Mouse (Mus musculus): ENCODE results near the gene Dph1. TPM values are rescaled to one million over a fixed set of nuclear protein-coding genes. Genes with fewer than 3 reads are reported as not detected.
"Not testable (repeated sequence)": the region's sequence is repeated elsewhere in the genome, so short reads cannot be mapped to it uniquely, and the experiment has no call there.

Dph1 gene
- polyA plus RNA-seq, 1 experiment from 2014 or later, result 14.0 TPM

- Histone ChIP-seq H3K9ac (peak overlapping the region; percentile 55), H3K27me3 (peaks cover 17% of the 10 kb centered on the region), H3K27ac (replicated peaks) (no peak overlapping the region), H3K4me2 (peak overlapping the region; percentile 92), H3K4me3 (peak overlapping the region; percentile 85), H3K9me3 (no peaks in the 10 kb centered on the region), H3K36me3 (no peaks in the 10 kb centered on the region), H3K4me1 (replicated peaks) (peaks cover 39% of the 10 kb centered on the region)
- peak; percentile 20 for ATAC-seq (ENCODE audit: low FRiP score, low read depth)
- under 1% methylated on average over 22 of the region's 22 CpGs for whole genome bisulfite sequencing
Observed at GRCm38 (mm10) chr11:75189713-75190370, 1.2 kb downstream of the Dph1 start.

GRCm38 (mm10) chr11:75184986-75185385, 6.1 kb downstream of the Dph1 start:
- Histone ChIP-seq H3K9me3 (no peaks in the 10 kb centered on the region), H3K36me3 (peaks cover 8% of the 10 kb centered on the region; the same call in 1 of the 2 replicates), H3K4me1 (replicated peaks) (peaks cover 14% of the 10 kb centered on the region), H3K27ac (replicated peaks) (no peak overlapping the region), H3K4me3 (no peak overlapping the region), H3K9ac (no peak overlapping the region), H3K27me3 (no peaks in the 10 kb centered on the region), H3K4me2 (no peak overlapping the region)
- no peak for ATAC-seq (ENCODE audit: low FRiP score, low read depth)
- WGBS, result 47% methylated on average over 2 of the region's 2 CpGs

- H3K4me2 ChIP-seq, result no peak overlapping the region
- no peak overlapping the region for H3K9ac ChIP-seq
- peaks cover 11% of the 10 kb centered on the region for H3K4me1 ChIP-seq (replicated peaks)
- ATAC-seq (ENCODE audit: low FRiP score, low read depth), result no peak
- no peak overlapping the region for H3K27ac ChIP-seq (replicated peaks)
- H3K36me3 ChIP-seq, result peaks cover 8% of the 10 kb centered on the region; the same call in 1 of the 2 replicates
- no peaks in the 10 kb centered on the region for H3K27me3 ChIP-seq
- no peaks in the 10 kb centered on the region for H3K9me3 ChIP-seq
- 88% methylated on average over 5 of the region's 5 CpGs for WGBS
- no peak overlapping the region for H3K4me3 ChIP-seq
Observed at GRCm38 (mm10) chr11:75184573-75184972, 6.5 kb downstream of the Dph1 start.

- Histone ChIP-seq H3K36me3 (peaks cover 8% of the 10 kb centered on the region; the same call in 1 of the 2 replicates), H3K9ac (no peak overlapping the region), H3K27me3 (no peaks in the 10 kb centered on the region), H3K27ac (replicated peaks) (no peak overlapping the region), H3K9me3 (no peaks in the 10 kb centered on the region), H3K4me3 (no peak overlapping the region), H3K4me1 (replicated peaks) (peaks cover 8% of the 10 kb centered on the region), H3K4me2 (no peak overlapping the region)
- 79% methylated on average over 2 of the region's 2 CpGs for WGBS
- ATAC-seq (ENCODE audit: low FRiP score, low read depth), result no peak
Observed at GRCm38 (mm10) chr11:75183917-75184570, 7.0 kb downstream of the Dph1 start.

GRCm38 (mm10) chr11:75178672-75179208, 12.3 kb downstream of the Dph1 start, which contains the start of gene Ovca2:
Gene Ovca2 (minus strand): TSS chr11:75178835.
- Histone ChIP-seq H3K36me3 (peaks cover 15% of the 10 kb centered on the region; the same call in 1 of the 2 replicates), H3K4me2 (peak within 1 kb of the TSS; percentile 81), H3K4me1 (replicated peaks) (peaks cover 22% of the 10 kb centered on the region), H3K9ac (peak within 1 kb of the TSS; percentile 64), H3K9me3 (no peaks in the 10 kb centered on the region), H3K4me3 (peak within 1 kb of the TSS; percentile 70), H3K27me3 (no peaks in the 10 kb centered on the region; the same call in 1 of the 2 replicates), H3K27ac (replicated peaks) (peak within 1 kb of the TSS; percentile 93)
- 0% methylated on average over 33 of the region's 33 CpGs for WGBS
- peak; percentile 95 for ATAC-seq (ENCODE audit: low FRiP score, low read depth)

- 59% methylated on average over 12 of the region's 12 CpGs for WGBS
- peaks cover 14% of the 10 kb centered on the region; the same call in 1 of the 2 replicates for H3K36me3 ChIP-seq
- no peaks in the 10 kb centered on the region; the same call in 1 of the 2 replicates for H3K27me3 ChIP-seq
- peak overlapping the region; percentile 81 for H3K4me2 ChIP-seq
- no peaks in the 10 kb centered on the region for H3K9me3 ChIP-seq
- H3K4me3 ChIP-seq, result peak overlapping the region; percentile 70
- H3K27ac ChIP-seq (replicated peaks), result peak overlapping the region; percentile 93
- H3K9ac ChIP-seq, result peak overlapping the region; percentile 64
- ATAC-seq (ENCODE audit: low FRiP score, low read depth), result no peak
- H3K4me1 ChIP-seq (replicated peaks), result peaks cover 27% of the 10 kb centered on the region
Observed at GRCm38 (mm10) chr11:75178011-75178410, 13.0 kb downstream of the Dph1 start.

- H3K4me3 ChIP-seq; H3K27me3 ChIP-seq; H3K27ac ChIP-seq (replicated peaks); H3K9ac ChIP-seq; H3K9me3 ChIP-seq; H3K36me3 ChIP-seq; ATAC-seq (ENCODE audit: low FRiP score, low read depth): not testable (repeated sequence)
- H3K4me2 ChIP-seq, result peak overlapping the region; percentile 75; the same call in 1 of the 2 replicates
- 74% methylated on average over 6 of the region's 6 CpGs for WGBS
- peaks cover 58% of the 10 kb centered on the region for H3K4me1 ChIP-seq (replicated peaks)
Observed at GRCm38 (mm10) chr11:75174574-75174973, 16.5 kb downstream of the Dph1 start.

GRCm38 (mm10) chr11:75173799-75174165, 17.3 kb downstream of the Dph1 start:
- H3K27me3 ChIP-seq, result peaks cover 5% of the 10 kb centered on the region; the same call in 1 of the 2 replicates
- peak overlapping the region; percentile 61 for H3K9ac ChIP-seq
- peaks cover 7% of the 10 kb centered on the region; the same call in 1 of the 2 replicates for H3K36me3 ChIP-seq
- peak overlapping the region; percentile 75 for H3K4me2 ChIP-seq
- peak overlapping the region; percentile 87 for H3K27ac ChIP-seq (replicated peaks)
- H3K9me3 ChIP-seq, result no peaks in the 10 kb centered on the region
- 2% methylated on average over 15 of the region's 15 CpGs for WGBS
- H3K4me3 ChIP-seq, result peak overlapping the region; percentile 79
- H3K4me1 ChIP-seq (replicated peaks), result peaks cover 63% of the 10 kb centered on the region
- ATAC-seq (ENCODE audit: low FRiP score, low read depth), result no peak

- peaks cover 68% of the 10 kb centered on the region for H3K4me1 ChIP-seq (replicated peaks)
- peak overlapping the region; percentile 87 for H3K27ac ChIP-seq (replicated peaks)
- WGBS, result under 1% methylated on average over 52 of the region's 71 CpGs
Observed at GRCm38 (mm10) chr11:75173095-75173798, 17.8 kb downstream of the Dph1 start.

GRCm38 (mm10) chr11:75172151-75173094, 18.6 kb downstream of the Dph1 start:
- H3K4me2 ChIP-seq, result peak overlapping the region; percentile 75
- H3K9me3 ChIP-seq, result no peaks in the 10 kb centered on the region
- peaks cover 7% of the 10 kb centered on the region; the same call in 1 of the 2 replicates for H3K36me3 ChIP-seq
- peak overlapping the region; percentile 87 for H3K27ac ChIP-seq (replicated peaks)
- peaks cover 68% of the 10 kb centered on the region for H3K4me1 ChIP-seq (replicated peaks)
- ATAC-seq (ENCODE audit: low FRiP score, low read depth), result no peak
- H3K9ac ChIP-seq, result peak overlapping the region; percentile 61
- H3K4me3 ChIP-seq, result peak overlapping the region; percentile 79
- H3K27me3 ChIP-seq, result peaks cover 17% of the 10 kb centered on the region; the same call in 1 of the 2 replicates
- WGBS, result under 1% methylated on average over 75 of the region's 75 CpGs

More at GRCm38 (mm10) chr11:75173095-75173798, 17.8 kb downstream of the Dph1 start:
- peaks cover 9% of the 10 kb centered on the region; the same call in 1 of the 2 replicates for H3K27me3 ChIP-seq
- H3K36me3 ChIP-seq, result peaks cover 7% of the 10 kb centered on the region; the same call in 1 of the 2 replicates
- peak overlapping the region; percentile 61 for H3K9ac ChIP-seq
- H3K4me3 ChIP-seq, result peak overlapping the region; percentile 79
- H3K9me3 ChIP-seq, result no peaks in the 10 kb centered on the region
- ATAC-seq (ENCODE audit: low FRiP score, low read depth), result peak; percentile 74
- peak overlapping the region; percentile 75 for H3K4me2 ChIP-seq

Data from hindbrain, embryonic 15.5 days (tissue).